Mouse (Mus musculus) thymus, adult 2 months (tissue): Measurements from ENCODE around the gene Mtfmt.

Experiments
- CTCF ChIP-seq: fragments of 200-500 bp; IDR thresholded peaks from 2 replicates; pipeline ENCODE4 v1.5.1; 2012; ENCODE audit warnings: mild to moderate bottlenecking, control low read depth, low read length, moderate library complexity, borderline replicate concordance; ENCODE audit not compliant: control insufficient read depth, poor library complexity, insufficient read depth; ENCODE audit errors: extremely low read depth
- POLR2A ChIP-seq: fragments of 200-500 bp; IDR thresholded peaks from 2 replicates; pipeline ENCODE4 v1.6.1; 2012; ENCODE audit warnings: mild to moderate bottlenecking, low read length, control low read depth, moderate library complexity; ENCODE audit not compliant: control insufficient read depth, poor library complexity, insufficient read depth; ENCODE audit errors: extremely low read depth

GRCm38 (mm10) chr9:65472769-65473168 lies 37.2 kb downstream of the Mtfmt start:
- TF ChIP-seq CTCF = no peak
- TF ChIP-seq POLR2A = no peak
